Mouse (Mus musculus): ENCODE data around the gene Rhox8.
"Not testable (repeated sequence)": the region's sequence is repeated elsewhere in the genome, so short reads cannot be mapped to it uniquely, and the experiment has no call there.

Gene Rhox8

GRCm38 (mm10) chrX:37878844-37879243, at the start of gene Rhox8:
Gene Rhox8 (minus strand): TSS chrX:37878944.
- DNase-seq (ENCODE audit: low spot score in 2 of 2), result no peak

DNA sequence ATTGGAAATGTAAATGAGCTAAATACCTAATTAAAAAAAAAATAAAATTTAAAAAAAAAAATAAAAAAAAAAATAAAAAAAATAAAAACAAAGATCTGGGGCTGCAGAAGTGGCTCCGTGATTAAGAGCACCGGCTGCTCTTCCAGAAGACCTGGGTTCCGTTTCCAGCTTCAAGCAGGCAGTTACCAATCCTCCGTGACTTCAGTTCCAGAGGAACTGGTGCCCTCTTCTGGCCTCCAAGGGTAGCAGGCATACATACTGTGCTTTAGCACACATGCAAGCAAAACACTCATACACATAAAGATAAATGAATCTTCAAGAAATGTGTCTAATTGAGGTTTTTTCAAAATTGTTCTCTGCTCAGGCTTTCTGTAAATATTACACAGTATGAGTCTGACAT, 37.6 kb upstream of the Rhox8 start:
- no peak for DNase-seq (ENCODE audit: low spot score in 2 of 2)

GRCm38 (mm10) chrX:37908581-37908980, 29.8 kb upstream of the Rhox8 start:
- DNase-seq (ENCODE audit: low spot score in 2 of 2), result no peak

DNA sequence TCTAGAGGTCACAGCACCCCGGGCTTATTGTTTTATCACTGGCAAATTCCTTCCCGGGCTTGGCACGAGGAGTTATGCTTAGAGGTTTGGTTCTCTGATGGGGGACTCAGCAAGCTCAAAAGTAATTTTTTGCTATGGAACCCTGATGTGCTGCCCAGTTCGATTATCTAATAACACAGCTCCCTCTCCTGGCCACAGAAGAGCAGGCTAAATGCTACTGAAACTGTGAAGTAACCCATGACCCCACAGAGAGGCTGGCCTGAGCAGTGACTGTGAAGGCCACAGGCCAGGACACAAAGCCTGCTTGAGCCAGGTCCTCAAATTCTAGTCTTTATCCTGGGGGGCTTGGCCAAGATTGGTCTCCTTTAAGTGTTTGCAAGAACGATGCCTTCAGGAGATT, 25.0 kb upstream of the Rhox8 start:
- DNase-seq (ENCODE audit: low spot score in 2 of 2), result no peak

GRCm38 (mm10) chrX:37901670-37902069, 22.9 kb upstream of the Rhox8 start, which contains the start of gene Rhox9:
Gene Rhox9 (minus strand): TSS chrX:37901770.
- not testable (repeated sequence) for DNase-seq (ENCODE audit: low spot score in 2 of 2)

DNA sequence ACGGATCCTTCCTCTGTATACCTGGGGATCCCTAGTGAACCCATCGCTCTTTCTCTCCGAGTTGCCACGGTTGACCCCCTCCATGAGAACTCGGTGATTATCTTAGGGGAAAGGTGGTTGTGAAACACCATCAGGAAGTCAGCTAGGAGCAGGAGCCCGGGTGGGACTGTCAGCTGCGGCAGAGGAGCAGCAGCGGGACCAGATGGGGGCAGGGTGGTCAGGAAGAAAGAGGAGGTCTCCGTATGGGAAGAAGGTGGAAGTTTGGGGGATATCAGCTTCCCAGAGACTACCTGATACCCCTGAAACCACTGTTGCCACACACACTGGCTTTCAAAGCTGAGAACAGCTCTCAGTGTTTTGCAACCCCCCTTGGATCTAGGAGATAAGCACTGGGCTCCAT, 18.4 kb upstream of the Rhox8 start, which contains the start of gene Rhox7b:
Gene Rhox7b, minus strand, starts transcription at position 101 of the 400 bp plus-strand sequence.
- not testable (repeated sequence) for DNase-seq (ENCODE audit: low spot score in 2 of 2)

GRCm38 (mm10) chrX:37871641-37872040, 7.1 kb downstream of the Rhox8 start:
- DNase-seq (ENCODE audit: low spot score in 2 of 2), result no peak

- DNase-seq (ENCODE audit: low spot score in 2 of 2), result not testable (repeated sequence)
Observed at GRCm38 (mm10) chrX:37831386-37831785, 47.4 kb downstream of the Rhox8 start, which contains the start of gene Rhox7a. Gene Rhox7a (plus strand): TSS chrX:37831686.

GRCm38 (mm10) chrX:37826610-37827009, 52.1 kb downstream of the Rhox8 start, which contains the start of gene Rhox6:
Gene Rhox6 (plus strand): TSS chrX:37826910.
- not testable (repeated sequence) for DNase-seq (ENCODE audit: low spot score in 2 of 2)

All from natural killer cell, adult 2 months (primary cell).